Mouse (Mus musculus) T-helper 1 cell (primary cell): Measurements from ENCODE around the gene Apobec4.

Experiments used
- in situ Hi-C: fragments of 300-600 bp; cut with MboI, MseI; formaldehyde crosslinking; loops from one replicate; pipeline ENCODE4 v1.15.1; 2025; ENCODE audit warnings: high pct_unique_total_duplicates

The Apobec4 gene

DNA sequence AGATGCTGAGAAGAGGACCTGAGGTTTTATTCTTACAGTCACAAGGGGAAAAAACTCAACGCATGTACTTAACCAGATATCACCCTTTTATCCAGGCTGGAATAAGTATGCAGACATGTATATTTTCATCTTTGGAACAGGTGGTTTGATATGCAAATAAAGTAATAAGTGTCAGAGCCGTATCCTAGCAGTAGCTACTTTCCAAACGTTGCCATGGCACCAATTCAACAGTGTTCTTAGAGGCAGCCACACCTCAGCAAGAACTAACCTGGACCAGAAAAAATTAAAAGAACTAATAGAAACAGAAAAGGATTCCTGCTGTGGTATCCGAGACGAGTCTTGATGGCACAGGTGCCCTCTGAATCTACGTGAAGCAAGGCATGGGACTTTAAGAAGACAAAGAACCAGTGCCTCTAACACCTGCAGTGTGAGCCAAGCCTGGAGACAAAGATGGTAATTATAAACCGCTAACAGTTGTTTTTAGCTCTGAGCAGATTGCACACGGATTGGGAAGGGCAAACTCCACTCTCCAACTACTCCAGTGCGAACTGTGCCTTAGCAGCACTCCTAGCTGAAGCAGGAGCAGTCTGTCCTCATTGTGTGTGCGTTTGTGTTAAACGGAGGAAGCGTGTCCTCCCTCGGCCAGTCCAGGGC is at the start of gene Apobec4:
Apobec4 (plus strand) TSS at position 240 of the 654 bp plus-strand sequence.
- in situ Hi-C loops: no loop called here

GRCm38 (mm10) chr1:152701066-152701465 is 49.3 kb upstream of the Apobec4 start:
- in situ Hi-C loops: no loop called here

DNA sequence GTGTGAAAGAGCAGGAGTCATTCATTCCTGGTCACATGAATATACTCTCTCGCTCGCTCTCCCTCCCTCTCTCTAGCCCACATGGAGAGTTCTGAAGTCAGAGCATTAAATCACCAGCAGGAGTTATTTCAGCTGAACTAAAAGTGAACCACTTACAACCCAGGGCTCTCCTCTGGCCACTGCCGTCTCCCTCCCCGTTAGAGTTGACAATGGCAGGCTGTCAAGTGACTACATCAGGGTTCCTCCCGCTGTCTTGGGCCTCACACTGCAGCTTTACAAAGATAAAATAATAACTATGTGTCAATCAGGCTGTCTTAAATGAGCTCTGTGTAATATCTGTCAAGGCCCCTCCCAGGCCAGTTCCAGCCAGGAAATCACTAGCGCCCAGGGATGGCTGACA is 47.4 kb upstream of the Apobec4 start:
- in situ Hi-C loops: no loop called here

- in situ Hi-C loops: no loop called here
These were observed 46.4 kb upstream of the Apobec4 start for GRCm38 (mm10) chr1:152703941-152704340.

- in situ Hi-C loops: no loop called here
These were observed 42.8 kb upstream of the Apobec4 start for GRCm38 (mm10) chr1:152707560-152707959.

- in situ Hi-C loops: no loop called here
These were observed 39.3 kb upstream of the Apobec4 start for GRCm38 (mm10) chr1:152711037-152711436.

DNA sequence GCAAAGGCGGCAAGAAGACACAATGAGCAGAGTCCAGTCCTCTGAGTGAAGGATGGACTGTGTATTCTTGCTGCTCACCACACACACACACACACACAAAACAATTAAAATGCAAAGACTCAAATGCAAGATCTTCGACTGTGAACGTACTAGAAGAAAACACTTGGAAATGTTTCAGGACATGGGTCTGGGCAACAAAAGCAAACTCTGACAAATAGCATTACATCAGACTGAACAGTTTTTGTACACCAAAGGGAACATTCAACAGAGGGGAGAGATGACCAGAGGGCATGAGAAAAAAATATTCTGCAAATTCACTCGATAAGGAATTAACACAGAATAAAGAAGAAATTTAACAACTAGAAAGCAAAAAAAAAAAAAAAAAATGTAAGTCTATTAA is 36.4 kb upstream of the Apobec4 start:
- in situ Hi-C loops: no loop called here

GRCm38 (mm10) chr1:152714405-152714804 is 35.9 kb upstream of the Apobec4 start:
- in situ Hi-C loops: no loop called here

DNA sequence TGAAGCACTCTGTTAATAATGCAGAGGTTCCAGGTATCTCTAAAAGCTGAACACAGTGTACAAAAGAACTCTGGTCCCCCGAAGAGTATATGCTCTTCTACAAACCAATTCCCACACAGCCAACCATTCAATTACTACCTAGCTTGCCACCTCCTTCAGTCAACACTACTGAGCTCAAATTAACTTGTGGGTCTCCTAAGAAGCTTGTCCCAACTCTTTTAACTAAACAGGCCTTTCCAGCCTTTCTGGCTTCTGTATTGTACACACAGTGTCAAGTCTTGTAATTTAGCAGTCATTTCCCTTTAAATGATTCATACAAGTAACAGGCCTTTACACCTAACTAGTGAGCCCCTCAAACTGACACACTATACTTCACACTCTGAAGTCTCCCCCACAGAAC is 33.0 kb upstream of the Apobec4 start:
- in situ Hi-C loops: no loop called here

GRCm38 (mm10) chr1:152718200-152718599 is 32.2 kb upstream of the Apobec4 start:
- in situ Hi-C loops: no loop called here

DNA sequence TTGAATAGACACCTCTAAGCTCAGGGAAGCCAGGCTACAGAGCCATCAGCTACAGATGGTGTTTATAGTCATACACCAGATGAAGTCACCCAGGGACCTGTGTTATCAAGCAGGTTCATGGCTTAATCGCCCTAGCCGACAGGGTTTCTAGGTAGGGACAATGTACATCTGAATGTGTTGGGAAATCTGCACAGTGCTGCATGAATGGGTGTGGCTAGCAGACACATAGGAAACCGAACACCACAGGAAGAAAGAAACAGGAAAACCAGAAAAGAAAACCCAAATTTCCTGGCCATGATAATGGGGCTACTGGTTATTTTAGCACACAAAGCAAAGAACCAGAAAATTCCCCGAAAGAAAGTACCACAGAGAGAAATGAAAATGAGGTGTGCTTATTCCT is 29.4 kb upstream of the Apobec4 start:
- in situ Hi-C loops: no loop called here

- in situ Hi-C loops: no loop called here
These were observed 28.7 kb upstream of the Apobec4 start for GRCm38 (mm10) chr1:152721535-152722198.

DNA sequence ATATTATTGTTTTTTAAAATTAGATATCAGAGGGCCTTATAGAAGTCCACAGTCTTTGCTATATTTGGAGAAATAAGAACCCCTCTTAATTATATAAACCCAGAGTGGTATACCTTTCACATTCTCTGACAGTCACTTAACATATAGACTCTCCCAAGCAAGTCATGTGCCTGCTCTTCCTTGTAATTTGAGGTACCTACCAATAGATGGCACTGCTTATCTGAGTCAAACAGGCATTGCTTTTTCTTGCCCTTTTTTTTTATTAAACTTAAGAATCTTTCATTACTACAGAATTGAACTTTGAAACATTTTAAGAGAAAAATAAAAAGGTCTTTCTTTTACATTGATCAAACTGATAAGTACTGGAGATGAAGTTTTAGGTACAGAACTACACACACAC is 26.1 kb upstream of the Apobec4 start:
- in situ Hi-C loops: no loop called here

- in situ Hi-C loops: no loop called here
These were observed 24.3 kb upstream of the Apobec4 start for GRCm38 (mm10) chr1:152726095-152726494.

DNA sequence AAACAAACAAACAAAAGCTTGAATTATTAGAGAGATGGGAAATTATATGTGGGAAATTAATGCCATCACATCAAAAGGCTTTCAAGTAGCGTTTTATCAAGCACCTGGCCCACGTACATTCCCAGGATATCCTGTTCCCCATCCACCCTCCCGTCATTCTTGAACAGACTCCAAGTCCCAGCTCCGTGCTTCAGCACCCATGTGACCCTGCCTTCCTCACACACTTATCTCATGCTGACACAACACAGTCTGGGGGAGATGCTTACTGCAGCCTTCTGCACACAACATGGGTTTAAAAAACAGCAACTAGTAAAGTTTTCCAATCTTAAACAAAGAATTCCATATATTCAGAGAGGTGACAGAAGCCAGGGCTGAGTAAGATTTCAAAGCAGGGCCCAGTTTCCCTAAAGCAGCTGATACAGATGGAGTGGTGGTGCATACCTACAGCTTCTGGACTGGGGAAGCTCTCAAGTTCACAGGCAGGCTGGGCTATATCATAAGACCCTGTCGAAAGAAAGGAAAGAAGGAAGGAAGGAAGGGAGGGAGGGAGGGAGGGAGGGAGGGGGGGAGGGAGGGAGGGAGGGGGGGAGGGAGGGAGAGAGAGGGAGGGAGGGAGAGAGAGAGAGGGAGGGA is 22.6 kb upstream of the Apobec4 start:
- in situ Hi-C loops: no loop called here

- in situ Hi-C loops: no loop called here
These were observed 11.6 kb upstream of the Apobec4 start for GRCm38 (mm10) chr1:152738793-152739192.

- in situ Hi-C loops: no loop called here
These were observed 11.0 kb upstream of the Apobec4 start for GRCm38 (mm10) chr1:152739374-152739773.

DNA sequence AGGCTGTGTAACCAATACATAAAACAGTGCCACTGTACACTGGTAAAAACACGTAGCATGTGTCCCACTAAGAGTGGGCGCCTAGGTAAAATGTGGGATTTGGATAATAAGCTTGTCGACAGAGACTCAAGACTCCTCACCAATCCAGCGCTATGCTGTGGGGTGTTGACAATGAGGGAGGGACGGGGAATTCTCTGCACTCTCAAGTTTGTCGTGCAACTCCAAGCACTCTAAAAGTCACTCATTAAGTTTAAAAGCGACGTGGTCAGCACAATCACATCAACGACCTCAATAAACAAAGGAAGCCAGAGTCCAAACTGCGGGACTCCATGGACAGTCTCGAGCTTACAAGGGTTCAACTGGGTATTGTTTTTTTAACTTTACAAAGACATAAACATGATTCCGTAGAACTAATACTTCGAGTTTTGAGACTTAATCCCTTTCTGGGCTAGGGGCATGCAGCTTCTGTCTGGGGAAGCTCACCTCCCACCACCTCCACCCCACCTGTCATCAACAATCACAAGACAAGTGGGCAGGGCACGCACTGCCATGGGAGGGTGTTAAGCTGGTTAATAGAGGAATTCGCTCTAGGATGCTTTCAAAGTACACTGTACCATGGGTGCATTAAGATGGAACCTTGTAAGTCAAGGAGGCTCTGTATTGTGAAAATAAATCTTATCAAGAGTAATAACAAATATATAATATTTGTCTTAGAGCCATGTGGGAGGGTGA is 7.1 kb upstream of the Apobec4 start:
- in situ Hi-C loops: no loop called here

DNA sequence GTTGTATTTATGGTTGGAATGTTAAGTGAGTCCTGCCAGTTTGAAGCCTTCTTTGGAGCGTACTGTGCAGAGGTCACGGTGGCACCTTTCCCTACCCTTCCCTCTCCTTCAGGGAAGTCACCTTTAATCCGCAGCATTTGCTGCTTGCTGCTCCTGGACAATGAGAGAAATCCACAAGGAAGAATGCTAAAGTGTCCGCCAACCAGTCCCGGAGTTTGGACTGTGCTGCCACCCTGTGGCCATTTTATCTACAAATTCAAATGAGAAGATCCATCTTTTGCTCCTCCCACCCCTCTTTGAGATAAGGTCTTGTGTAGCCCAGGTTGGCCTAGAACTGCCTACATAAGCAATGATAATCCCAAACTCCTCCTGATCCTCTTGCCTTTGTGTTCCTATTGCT is 3.9 kb upstream of the Apobec4 start:
- in situ Hi-C loops: loop anchor here (5.0 kb wide), 1 partner anchor 219 kb away; no protein-coding TSS in a partner anchor

DNA sequence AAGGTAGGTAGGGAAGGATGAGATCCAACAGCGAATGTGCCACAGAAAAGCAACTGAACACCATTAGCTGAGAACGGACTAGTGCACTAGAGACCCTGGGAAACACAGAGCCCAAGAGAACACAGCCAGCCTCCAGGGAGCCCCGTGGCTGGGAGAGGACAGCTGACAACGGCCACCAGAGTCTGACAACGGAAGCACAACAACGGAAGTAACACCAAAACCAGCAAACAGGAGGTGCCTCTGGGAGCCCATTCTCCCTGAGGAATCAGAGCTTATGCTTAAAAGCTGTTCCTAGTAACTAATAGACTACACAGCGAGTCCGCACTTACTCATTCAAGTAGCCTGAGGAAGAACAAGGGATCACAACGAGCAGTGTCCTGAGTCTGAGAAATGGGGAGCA is 1.1 kb upstream of the Apobec4 start:
- in situ Hi-C loops: loop anchor here (5.0 kb wide), 1 partner anchor 222 kb away; no protein-coding TSS in a partner anchor

DNA sequence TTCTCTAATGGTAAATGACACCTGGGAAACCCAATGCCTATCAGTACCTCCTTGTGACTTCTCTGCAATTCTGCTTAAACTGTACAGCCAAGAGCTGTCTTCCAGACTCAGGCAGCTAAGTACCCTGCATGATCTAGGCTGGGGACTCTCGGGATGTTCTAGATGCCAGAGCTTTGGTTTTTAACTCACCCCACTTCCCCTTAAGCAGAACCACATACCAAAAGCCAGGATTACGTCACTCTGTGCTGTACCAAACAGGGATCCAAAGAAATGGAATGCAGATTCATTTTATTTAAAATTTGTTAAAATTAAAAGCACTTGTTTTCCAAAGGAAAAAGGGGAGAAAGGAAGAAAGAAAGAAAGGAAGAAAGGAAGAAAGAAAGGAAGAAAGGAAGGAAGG is 11.4 kb downstream of the Apobec4 start:
- in situ Hi-C loops: no loop called here
